Mouse (Mus musculus) embryo, embryonic 10 days (tissue): ENCODE data around the gene Tpst2.

Experiments used
- DNase-seq: peaks from one replicate; pipeline ENCODE4 v3.0.0-alpha.2; 2015; ENCODE audit warnings: low spot score

Tpst2 gene

GRCm38 (mm10) chr5:112255426-112255825 is 21.1 kb upstream of the Tpst2 start, which contains the start of gene Crybb1:
Gene Crybb1 (plus strand): TSS chr5:112255815.
- no peak for DNase-seq

GRCm38 (mm10) chr5:112256457-112256856 is 20.0 kb upstream of the Tpst2 start:
- no peak for DNase-seq

- no peak for DNase-seq
Observed at GRCm38 (mm10) chr5:112257896-112258295, 18.6 kb upstream of the Tpst2 start.

- no peak for DNase-seq
Observed at GRCm38 (mm10) chr5:112259862-112260650, 16.4 kb upstream of the Tpst2 start.

GRCm38 (mm10) chr5:112260818-112261217 is 15.7 kb upstream of the Tpst2 start:
- no peak for DNase-seq

- DNase-seq = no peak
Observed at GRCm38 (mm10) chr5:112264099-112264498, 12.4 kb upstream of the Tpst2 start.

- no peak for DNase-seq
Observed at GRCm38 (mm10) chr5:112265110-112265509, 11.4 kb upstream of the Tpst2 start.

GRCm38 (mm10) chr5:112265515-112265914 is 11.0 kb upstream of the Tpst2 start:
- peak; percentile 76 for DNase-seq

GRCm38 (mm10) chr5:112266011-112266777 is 10.3 kb upstream of the Tpst2 start:
- DNase-seq = no peak

- peak; percentile 42 for DNase-seq
Observed at GRCm38 (mm10) chr5:112270764-112271541, 5.5 kb upstream of the Tpst2 start.

GRCm38 (mm10) chr5:112272934-112273333 is 3.6 kb upstream of the Tpst2 start:
- DNase-seq = no peak

GRCm38 (mm10) chr5:112273746-112274463 is 2.6 kb upstream of the Tpst2 start:
- peak; percentile 47 for DNase-seq

- no peak for DNase-seq
Observed at GRCm38 (mm10) chr5:112275021-112275804, 1.3 kb upstream of the Tpst2 start.

- no peak for DNase-seq
Observed at GRCm38 (mm10) chr5:112276907-112277348, 437 bp downstream of the Tpst2 start.

GRCm38 (mm10) chr5:112277906-112278470 is 1.5 kb downstream of the Tpst2 start:
- DNase-seq = no peak

- DNase-seq = no peak
Observed at GRCm38 (mm10) chr5:112279181-112280021, 2.9 kb downstream of the Tpst2 start.

GRCm38 (mm10) chr5:112280151-112280550 is 3.7 kb downstream of the Tpst2 start:
- no peak for DNase-seq

- DNase-seq = no peak
Observed at GRCm38 (mm10) chr5:112280863-112281660, 4.6 kb downstream of the Tpst2 start.

GRCm38 (mm10) chr5:112281676-112282075 is 5.2 kb downstream of the Tpst2 start:
- DNase-seq = no peak
